Mouse (Mus musculus) adrenal gland, postnatal 10 days (tissue): Measurements from ENCODE around the gene Adgre5. TPM values are rescaled to one million over a fixed set of nuclear protein-coding genes. Genes with fewer than 3 reads are reported as not detected.

Source experiments
- DNase-seq: peaks from one replicate; pipeline ENCODE4 v3.0.0; 2021; ENCODE audit warnings: mixed read lengths
- total RNA-seq, 2 experiments: library from RNA; stranded (reverse); gene quantifications; 2 replicates each; pipeline ENCODE4 v1.2.3; 2021

The Adgre5 gene
- total RNA-seq, 2 experiments from 2014 or later, result 53.8 to 63.0 TPM

DNA sequence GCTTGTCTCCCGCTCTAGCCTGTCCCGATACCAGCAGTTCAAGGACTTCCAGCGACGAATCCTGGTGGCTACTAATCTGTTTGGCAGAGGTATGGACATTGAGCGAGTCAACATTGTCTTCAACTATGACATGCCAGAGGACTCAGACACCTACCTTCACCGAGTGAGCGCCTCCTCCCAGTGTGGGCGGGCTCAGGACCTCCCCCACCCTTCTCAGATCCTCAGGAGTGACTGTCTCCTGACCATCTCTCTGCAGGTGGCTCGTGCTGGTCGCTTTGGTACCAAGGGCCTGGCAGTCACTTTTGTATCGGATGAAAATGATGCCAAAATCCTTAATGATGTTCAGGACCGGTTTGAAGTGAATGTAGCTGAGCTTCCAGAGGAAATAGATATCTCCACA is 18.5 kb downstream of the Adgre5 start:
- DNase-seq, result no peak

DNA sequence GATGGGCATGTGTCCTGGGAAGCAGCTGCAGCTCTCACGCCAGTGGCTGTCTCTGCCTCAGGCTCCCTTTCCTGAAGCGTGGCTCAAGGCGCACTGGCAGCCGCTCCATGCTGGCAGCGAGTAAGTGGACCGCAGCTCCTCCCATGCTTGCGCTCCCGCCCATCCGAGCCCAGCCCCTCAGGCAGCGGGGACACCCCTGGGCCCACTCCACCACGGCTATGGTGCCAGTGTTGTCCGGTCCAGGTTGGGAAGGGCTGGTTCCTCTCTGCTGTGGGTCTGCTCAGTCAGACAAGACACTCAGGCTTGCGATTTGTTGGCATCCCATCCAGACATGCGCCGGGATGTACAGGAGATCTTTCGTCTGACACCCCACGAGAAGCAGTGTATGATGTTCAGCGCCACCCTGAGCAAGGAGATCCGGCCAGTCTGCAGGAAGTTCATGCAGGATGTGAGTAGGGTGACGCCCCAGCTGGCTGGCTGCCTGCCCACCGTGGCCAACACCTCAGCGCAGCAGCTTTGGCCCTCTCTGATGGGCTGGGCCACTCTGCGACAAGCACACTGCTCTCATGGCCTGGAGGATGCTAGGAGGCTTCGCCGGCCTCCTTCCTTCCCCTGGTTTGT is 19.6 kb downstream of the Adgre5 start:
- peak; percentile 61 for DNase-seq

DNA sequence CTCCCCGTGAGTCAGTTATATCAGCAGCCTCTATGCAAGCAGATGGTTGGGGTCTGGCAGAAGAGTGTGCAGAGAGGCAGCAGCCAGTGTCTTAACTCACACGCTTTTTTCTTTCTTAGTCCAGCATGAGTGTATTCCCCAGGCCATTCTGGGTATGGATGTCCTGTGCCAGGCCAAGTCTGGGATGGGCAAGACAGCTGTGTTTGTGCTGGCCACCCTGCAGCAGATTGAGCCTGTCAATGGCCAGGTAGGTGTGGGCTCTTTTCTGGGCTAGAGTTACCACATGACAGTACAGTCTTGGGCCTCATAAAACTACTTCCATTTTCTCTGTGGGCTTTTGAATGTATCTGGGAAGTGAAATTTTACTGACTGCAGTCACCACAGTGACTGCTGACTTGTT is 21.4 kb downstream of the Adgre5 start:
- DNase-seq, result no peak

DNA sequence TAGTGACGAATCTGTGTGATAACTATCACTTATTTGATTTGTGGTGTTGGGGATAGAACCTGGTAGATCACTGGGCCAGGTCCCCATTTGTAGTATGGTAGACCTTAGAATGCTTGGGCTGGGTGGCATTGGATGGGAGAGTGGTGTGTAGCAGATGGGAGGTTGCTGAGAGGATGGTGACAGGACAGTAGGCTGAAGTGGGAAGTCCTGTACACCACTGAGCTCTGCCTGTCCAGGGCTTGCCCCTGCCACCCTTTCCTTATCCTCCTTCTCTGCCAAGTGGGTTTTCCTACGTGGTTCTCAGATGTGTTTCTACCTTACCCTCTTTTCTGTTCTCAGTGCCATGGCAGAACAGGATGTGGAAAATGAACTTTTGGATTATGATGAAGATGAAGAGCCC is 22.1 kb downstream of the Adgre5 start:
- DNase-seq, result no peak

DNA sequence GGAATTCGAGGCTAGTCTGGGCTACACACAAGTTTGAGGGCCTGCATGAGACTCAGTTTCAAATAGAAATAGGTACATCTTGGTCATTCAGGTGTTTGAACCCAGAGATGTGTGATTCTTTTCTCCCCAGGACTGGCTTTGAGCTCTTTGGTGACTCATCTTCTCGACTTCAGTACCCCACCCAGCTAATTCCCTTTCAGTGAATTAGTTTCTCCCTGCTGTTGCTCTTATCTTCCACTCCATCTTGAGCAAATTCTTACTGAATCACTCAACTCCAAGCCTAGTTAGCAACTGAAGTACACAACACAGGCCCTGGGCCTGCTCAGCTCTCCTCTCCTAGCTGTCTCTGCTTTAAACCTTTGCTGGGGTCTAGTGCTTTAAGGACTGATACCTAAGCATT is 24.6 kb downstream of the Adgre5 start:
- DNase-seq, result no peak

DNA sequence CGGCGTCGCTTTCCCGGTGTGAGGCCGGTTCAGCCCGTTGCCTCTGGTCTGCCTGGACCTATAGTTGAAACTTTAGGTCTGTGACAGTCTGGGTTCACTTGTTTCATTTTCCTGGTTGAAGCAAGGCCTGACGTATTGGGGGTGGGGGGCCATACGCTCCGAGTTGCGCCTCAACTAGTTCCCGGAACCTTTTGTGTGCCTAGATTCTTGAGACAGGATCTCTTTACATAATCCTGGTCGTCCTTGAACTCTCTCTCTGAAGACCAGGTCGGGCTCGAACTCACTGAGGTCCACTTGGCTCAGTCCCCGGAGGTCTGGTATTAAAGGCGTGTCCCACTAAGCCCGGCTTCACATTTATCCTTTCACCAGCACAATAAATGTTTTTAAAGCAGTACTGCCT is 25.4 kb downstream of the Adgre5 start:
- no peak for DNase-seq

DNA sequence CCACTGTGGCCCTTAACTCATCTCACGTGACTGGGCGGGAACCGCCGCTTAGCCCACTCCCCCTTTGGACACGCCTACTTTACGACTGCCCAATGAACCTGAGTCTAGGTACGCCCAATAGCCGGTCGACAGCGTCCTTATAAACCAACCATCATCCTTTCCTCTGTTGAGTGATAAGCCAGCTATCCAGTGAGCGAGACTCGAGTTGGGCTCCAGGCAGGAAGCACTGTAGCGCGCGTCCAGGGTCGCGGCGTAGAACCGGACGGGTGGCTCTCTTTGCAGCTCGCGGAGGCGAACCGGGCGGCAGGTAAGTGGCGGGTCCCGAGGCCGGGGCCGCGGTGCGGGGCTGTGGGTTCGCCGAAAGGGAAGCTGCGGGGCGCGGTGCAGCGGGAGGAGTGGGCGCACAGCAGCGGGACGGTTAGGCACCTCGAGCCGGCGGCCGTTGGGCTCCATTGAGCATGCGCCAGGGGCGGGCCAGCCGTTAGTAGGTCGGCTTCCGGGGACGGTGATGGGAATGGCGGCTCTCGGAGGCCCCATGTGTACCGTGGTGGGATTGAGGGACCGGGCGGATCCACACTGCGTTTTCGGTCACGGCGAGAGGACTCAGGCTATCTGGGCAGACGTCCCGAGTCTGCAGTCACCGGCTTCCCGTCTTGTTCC is 26.0 kb downstream of the Adgre5 start, which contains the start of gene Ddx39:
Gene Ddx39, plus strand, starts transcription at position 147 of the 660 bp plus-strand sequence.
- DNase-seq, result peak; percentile 95

DNA sequence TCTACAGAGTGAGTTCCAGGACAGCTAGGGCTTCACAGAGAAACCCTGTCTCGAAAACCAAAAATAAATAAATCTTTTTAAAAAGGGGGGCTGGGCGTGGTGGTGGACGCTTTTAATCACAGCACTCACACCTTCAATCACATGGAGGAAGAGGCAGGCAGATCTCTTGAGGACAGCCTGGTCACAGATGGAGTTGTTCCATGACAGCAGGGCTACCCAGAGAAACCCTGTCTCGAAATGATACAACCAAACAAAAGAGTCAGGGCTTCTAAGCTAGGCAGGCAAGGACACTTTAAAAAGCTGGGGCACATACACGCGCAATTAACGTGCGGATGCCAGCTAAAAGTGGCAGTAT is 26.5 kb downstream of the Adgre5 start:
- DNase-seq, result no peak

DNA sequence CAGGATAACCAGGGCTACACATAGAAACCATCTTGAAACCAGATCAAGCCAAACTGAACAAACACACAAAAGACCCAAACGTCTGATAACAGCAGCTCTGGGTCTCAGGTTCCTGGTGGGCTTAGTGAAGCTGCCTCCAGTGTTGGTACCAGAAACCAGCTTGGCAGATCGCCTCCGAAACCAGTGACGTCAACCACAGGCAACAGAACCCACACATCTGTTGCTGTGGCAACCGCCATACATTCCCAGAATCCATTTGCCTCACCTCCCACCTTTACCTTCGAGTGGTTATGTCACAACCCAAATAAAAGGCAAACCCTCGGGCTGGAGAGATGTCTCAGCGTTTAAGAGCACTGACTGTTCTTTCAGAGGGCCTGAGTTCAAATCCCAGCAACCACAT is 33.6 kb downstream of the Adgre5 start:
- no peak for DNase-seq

DNA sequence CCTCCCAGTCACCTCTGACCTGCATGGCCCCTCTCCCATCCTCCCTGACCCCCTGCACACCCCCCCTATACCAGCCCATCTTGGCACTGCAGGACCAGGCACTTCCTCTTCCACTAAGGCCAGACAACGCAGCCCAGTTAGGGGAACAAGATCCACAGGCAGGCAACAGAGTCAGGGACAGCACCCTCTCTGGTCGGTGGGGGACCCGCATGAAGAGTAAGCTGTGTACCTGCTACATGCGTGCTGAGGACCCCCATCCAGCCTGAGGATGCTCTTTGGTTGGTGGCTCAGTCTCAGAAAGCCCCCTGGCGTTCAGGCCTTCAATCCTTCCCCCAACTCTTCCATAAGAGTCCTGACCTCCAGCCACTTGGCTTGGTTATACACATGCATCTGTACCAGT is 34.7 kb downstream of the Adgre5 start:
- no peak for DNase-seq

DNA sequence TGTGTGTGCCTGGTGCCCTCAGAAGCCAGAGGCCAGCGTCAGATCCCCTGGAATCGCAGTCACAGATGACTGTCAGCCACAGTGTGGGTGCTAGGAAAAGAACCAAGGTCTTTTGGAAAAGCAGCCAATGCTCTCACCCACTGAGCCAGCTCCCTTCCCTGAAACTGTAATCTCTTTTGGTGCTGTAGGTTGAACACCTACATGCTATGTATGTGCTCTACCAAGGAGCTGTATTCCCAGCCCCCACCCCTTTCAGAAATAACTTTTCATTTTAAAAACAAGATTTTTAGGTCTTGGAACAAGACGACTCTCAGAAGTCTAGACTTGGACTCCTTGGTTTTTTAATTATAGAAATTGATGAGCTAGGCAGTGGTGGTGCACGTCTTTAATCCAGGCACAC is 37.7 kb downstream of the Adgre5 start:
- no peak for DNase-seq

DNA sequence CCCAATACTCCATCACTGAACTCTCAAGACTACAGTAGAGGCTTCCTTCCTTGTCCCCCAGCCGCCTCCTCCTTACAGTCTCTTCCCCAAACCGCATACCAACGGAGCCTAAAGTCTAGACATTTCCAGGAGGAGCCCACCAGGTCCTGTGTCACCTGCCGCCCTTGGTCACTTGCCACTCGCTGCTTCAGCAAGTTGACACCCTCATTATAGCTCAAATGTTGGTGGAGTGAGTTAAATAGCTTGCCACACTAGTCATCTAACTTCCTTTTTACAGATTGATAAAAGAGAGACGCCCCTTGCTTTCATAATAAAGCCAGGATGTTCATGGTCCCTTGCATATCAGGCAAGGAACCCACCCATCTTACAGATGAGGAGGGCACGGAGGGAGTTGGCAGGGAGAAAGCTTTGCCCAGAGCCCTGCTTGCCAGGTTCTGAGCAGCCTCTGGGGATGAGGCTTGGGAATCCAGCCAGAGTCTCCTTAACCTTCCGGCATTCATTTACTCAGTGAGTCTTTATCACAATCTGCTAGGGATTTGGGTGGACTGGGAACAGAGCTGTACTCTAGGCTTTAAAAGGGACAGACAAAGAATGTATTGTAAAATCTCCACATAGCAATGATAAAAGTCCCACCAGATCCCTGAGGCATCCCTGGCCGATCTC is 40.6 kb downstream of the Adgre5 start:
- DNase-seq, result peak; percentile 71

DNA sequence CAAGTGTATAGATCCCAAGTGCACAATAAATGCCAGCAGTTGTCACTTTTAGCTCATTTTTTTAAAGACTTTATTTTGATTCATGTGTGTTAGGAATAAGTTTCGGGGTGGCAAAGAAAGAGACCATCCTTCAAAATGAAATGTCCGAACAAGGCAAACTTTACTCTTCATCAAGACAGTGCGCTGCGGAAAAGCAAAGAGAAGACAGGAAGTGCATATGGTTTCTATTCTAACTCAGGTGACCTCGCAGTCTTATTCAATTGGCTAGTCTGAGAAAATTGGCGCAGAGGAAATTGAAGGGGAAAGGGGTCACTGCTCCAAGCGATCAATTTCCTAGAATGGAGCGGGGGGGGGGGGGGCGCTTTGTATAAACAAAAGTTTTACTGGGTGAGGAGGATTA is 41.6 kb downstream of the Adgre5 start:
- no peak for DNase-seq

DNA sequence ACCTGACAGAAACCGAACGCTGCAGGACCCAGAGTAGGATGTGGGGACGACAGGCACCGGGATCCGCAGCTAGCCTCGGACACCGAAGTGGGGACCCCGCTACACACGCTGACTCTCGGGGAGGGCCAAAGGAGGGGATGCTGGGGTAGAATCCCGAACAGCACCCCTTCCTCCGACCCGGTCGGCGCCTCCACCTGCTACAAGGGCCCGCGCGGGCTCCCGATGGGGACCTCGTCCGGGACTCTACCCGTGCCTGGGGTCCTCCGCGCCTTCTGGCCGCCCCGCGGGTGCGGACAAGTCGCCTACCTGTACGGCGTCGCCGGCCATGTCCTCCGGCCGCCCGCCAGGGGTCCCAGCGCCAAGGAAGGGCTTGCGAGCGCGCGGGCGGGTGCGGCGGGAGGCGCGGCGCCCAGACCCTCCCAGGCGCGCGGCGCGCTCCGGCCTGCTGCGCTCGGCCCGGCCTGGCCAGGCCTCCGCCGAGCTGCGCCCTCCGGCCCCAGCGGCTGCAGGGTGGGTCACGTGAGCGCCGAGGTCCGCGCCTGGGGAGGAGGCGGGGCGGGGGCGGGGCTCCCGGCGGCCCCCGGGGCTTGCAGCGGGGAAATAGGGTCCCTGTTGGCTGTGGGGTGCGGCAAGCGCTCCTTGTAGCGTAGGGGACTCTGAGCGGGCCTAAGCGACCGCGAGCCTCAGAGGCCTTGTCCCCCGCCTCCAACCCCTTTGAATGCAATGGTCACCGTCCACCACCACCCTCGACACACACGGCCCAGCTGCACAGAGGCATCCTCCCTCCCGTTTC is 42.3 kb downstream of the Adgre5 start, which contains the start of gene Pkn1:
Gene Pkn1, minus strand, starts transcription at position 519 of the 793 bp plus-strand sequence.
- DNase-seq, result peak; percentile 92

DNA sequence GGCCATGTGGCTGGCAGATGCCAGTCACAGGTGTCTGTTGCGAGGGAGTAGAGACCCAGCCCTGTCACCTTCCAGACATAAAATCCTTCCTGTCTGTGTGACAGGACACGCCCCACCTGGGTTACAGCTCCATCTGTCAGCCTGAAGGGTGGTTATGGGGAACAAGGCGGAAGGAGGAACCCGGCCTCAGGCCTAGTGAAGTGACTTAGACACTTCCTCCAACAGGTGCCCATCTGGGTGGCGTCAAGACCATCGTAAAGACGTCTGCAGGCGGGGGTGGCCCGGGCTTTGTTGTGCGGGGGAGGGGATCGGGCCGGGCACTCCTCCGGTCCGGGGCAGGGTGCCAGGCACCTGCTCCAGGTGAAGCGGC is 42.9 kb downstream of the Adgre5 start:
- DNase-seq, result peak; percentile 59

DNA sequence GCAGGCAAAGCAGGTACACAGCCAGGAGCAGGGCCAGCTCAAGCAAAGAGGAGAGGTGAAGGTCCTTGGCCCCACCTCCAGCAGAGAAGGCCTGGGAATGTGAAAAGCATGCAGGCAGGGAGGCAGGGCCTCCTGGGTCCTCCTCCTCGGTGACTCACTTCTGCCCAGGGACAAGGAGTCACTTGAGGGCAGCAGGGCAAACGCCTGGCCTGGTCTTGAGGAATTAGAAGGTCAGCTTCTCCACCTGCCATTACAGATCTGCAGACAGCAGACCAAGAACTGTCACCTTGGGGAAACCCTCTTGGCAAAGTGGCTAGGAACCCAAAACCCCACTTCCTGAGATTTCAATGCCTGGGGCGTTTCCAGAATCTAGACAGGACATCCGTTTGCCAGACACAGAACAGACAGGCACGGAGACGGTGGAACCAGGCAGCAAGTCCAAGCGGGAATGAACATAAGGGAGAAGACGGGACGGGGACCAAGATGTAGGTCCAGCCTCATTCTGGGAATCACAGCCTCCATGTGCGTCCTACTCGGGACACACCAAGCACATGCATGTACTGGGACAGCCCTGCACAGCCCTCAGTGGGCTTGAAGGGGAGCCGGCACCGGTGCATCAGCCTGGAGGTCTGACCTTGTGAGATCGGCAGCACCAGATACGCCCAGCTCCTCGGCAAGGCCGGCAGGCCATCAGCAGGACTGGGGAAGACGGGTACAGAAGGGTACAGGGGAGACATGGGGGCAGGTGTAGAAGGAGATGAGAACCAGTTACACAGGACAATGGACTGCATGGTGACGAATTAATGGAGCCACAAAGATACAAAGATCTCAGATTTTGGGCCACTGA is 43.5 kb downstream of the Adgre5 start:
- DNase-seq, result peak; percentile 85

DNA sequence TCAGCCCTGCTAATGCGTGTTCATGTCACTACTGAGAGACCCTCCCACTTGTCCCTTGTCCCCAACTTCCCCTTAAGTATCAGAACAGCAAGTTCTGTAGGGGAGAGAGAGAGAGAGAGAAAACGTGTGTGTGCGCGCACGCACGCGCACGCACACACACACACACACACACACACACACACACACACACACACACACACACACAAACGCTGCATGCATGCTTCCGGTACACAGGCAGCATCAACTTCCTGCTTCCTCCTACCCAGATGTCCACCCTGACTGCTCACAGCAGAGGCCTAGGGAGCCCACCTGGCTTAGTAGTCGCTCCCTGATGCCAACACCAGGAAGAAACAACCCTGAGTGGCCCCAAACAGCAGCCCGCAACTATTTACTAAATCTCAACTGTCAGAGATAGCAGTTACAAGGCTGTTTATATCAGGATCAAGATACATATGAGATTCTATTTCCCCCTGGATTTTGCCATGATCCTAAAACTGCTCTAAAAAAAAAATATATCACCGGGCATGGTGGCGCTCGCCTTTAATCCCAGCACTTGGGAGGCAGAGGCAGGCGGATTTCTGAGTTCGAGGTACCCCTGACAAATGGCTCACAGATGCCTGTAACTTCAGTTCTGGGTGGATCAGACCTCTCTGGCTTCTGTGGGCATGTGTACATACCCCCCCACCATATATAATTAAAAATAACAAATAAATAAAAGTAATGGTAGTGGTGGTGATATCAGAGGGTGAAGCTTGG is 45.6 kb downstream of the Adgre5 start:
- DNase-seq, result peak; percentile 26

DNA sequence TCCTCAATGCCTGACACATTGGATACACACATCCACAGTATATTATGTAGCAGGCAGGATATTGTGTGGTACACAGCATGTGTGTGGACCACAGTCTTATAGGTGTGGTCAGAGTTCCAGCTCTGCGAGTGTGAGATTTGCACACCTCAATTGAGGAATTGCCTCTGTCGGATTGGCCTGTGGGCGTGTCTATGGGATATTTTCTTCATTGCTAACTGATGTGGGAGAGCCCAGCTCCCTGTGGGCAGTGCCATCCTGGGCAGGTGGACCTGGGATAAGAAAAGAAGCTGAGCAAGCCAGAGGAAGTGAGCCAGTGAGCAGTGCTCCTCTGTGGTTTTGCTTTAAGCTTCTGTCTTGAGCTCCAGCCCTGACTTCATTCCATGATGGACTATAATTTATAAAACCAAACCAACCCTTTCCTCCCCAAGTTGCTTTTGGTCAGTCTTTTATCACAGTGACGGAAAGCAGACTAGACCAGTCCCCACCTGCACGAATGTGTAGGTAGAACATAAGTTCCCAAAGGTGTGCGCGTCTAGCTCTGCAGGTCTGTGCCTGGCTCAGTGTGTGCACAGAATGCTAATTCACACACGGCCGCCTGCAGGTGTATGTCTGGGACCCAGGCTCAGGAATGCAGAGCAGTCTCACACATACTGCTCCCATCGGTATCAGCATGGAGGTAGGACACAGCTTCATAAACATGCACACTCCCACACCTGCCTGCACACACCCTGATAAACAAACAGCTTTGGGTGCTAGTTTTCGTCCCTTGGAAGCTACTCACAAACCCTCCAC is 46.6 kb downstream of the Adgre5 start:
- no peak for DNase-seq

DNA sequence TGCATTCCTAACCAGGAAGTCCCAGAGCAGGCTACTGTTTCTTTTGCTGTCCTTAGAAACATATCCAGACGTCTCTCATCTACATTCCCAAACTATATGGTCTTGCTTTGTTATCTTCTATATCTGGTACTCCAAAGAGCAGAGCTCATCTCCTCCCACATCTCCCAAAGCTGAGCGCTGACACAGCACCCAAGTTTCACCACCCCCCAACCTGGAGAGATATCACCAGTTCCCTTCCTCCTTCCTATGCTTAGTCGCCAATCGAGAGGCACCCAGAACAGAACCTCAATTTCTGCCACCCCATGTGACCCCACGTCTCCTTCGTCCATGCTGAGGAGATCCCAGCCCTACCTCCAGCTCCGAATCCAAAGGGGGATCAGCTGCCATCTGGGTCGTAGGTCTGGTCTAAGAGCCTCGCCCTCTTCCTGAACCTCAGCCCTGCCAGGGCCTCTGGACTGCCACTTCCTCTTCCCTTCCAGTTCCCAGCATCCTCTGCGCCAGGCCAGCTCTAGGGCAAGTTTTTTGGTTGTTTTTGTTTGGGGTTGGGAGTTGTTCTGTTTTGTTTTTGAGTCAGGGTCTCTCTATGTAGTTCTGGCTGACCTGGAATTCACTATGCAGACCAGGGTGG is 47.4 kb downstream of the Adgre5 start:
- peak; percentile 34 for DNase-seq

DNA sequence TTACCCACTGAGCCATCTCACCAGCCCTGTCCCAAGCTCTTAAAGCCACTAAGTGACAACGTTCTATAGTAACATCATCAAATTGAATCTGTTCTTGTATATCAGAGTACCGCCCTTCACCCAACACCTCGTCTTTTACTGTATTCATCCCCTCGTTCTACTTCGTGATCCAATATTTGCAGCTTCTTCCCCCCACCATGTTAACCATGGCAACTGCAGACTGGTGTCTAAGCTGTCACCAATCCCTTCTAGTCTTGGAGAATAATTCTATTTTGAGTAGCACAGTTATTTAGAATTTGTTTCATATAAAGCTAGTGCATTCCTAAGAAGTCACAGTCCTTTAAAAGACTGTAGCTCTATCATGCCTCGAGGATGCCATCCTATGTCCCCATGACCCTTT is 51.9 kb downstream of the Adgre5 start:
- no peak for DNase-seq
